Mouse (Mus musculus) monocyte, adult 5-6 weeks (primary cell): ENCODE results near the gene Ccnt2. TPM values are rescaled to one million over a fixed set of nuclear protein-coding genes. Genes with fewer than 3 reads are reported as not detected.
A peak's percentile ranks its signal among the peaks of the same experiment; 100 is the strongest.
"Not testable (repeated sequence)": the region's sequence is repeated elsewhere in the genome, so short reads cannot be mapped to it uniquely, and the experiment has no call there.

Experiments
- ATAC-seq: fragments of 153-309, 156-312 bp; replicated peaks from 2 replicates; pipeline ENCODE4 v1.8.0; 2017; ENCODE audit warnings: mild to moderate bottlenecking; ENCODE audit not compliant: low TSS enrichment, insufficient number of reproducible peaks, severe bottlenecking, poor library complexity, low FRiP score
- total RNA-seq: library from RNA; stranded (forward); fragments of 200-1000, 200-491, 200-594 nt; gene quantifications from 3 replicates; pipeline ENCODE4 v1.2.3, GENCODE M21; 2017

The Ccnt2 gene
- total RNA-seq, result 50.1 to 88.9 TPM (median 52.7 TPM) in 3 replicates

DNA sequence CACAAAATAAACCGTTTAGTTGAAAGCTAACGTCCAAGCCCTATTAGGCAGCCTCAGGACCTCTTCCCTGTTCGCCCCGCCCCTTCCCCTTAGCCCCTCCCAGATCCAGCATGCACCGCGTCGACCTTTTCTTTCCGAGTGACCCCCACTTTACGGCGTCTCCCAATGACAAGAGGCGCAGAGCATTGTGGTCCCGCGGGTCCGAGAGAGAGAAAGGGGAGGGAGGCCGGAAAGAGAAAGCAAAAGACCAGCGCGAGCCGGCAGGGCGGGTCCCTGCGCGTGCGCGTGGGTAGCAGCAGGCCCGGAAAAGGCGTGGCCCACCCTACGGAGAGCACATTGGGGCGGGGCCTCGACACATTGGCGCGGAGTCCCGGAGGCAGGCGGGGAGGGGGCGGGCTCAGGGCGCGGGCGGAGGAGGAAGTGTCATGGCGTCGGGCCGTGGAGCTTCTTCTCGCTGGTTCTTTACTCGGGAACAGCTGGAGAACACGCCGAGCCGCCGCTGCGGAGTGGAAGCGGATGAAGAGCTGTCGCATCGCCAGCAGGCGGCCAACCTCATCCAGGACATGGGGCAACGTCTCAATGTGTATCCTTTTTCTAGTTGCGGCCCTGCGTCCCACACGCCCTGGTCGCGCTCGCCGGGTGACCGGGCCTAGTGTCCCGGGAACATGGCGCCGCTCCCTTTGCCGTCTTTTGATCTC, at the start of gene Ccnt2:
Gene Ccnt2 (plus strand): TSS at position 362 of the 698 bp plus-strand sequence.
- ATAC-seq, result peak; percentile 94

DNA sequence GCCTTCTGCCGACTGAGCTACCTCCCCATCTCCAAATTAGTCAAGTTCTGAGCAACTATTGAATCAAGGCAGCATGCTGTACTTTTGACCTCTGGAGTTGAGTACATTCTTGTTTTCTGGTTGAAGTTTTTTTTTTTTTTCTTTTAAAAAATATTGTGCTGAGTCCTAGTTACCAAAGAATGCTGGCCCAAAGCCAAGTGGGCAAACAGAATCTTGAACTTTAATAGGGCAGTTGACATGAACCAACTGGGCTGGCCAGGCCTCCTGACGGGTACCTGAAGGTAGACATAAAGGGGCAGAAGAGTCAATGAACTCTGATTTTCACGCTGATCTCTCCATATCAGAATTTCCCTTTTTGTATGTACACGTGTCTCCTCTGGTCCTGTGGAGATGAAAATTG, 44.9 kb upstream of the Ccnt2 start, which contains the start of gene Acmsd:
Gene Acmsd (plus strand): TSS at position 318 of the 400 bp plus-strand sequence.
- ATAC-seq, result no peak

GRCm38 (mm10) chr1:127731086-127731485, 42.9 kb upstream of the Ccnt2 start:
- no peak for ATAC-seq

DNA sequence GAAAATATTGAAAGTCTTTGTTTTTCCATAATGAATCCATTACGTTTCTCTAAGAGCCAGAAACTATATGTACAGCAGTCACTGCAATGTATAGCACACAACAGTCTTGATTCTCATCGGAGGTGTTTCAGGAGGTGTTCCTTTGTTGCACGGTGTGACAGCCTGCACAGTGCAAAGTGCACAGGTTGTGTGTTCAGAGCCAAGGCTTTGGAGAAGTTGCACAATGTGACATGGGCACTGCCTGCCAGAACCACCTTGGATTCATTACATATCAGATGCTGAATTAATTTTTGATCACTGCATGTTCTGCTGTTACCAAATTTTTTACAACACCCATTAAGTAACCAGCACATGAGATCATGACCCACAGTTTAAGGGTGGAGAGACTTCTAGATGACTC, 41.5 kb upstream of the Ccnt2 start:
- ATAC-seq, result no peak

DNA sequence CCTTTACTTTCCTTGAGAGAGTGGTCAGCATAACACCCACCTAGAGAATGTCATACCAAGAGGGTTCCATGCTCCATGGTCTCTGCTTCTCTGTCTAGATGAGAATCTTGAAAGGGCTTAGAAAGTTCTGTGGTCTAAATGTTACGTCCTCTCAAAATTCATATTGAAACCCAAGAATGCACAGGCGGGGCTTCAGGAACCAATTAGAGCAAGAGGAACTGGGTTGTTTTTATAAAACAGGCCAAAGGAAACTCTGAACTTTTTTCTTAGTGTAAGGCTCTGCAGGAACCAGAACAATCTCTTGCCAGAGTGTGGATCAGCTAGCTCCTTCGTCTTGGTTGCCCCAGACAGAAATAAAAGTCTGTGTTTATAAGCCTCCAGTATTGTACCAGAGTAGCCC, 41.1 kb upstream of the Ccnt2 start:
- ATAC-seq, result no peak

- no peak for ATAC-seq
Observed at GRCm38 (mm10) chr1:127735356-127735755, 38.6 kb upstream of the Ccnt2 start.

- ATAC-seq, result no peak
Observed at GRCm38 (mm10) chr1:127750401-127751102, 23.4 kb upstream of the Ccnt2 start.

- no peak for ATAC-seq
Observed at GRCm38 (mm10) chr1:127755806-127756205, 18.2 kb upstream of the Ccnt2 start.

DNA sequence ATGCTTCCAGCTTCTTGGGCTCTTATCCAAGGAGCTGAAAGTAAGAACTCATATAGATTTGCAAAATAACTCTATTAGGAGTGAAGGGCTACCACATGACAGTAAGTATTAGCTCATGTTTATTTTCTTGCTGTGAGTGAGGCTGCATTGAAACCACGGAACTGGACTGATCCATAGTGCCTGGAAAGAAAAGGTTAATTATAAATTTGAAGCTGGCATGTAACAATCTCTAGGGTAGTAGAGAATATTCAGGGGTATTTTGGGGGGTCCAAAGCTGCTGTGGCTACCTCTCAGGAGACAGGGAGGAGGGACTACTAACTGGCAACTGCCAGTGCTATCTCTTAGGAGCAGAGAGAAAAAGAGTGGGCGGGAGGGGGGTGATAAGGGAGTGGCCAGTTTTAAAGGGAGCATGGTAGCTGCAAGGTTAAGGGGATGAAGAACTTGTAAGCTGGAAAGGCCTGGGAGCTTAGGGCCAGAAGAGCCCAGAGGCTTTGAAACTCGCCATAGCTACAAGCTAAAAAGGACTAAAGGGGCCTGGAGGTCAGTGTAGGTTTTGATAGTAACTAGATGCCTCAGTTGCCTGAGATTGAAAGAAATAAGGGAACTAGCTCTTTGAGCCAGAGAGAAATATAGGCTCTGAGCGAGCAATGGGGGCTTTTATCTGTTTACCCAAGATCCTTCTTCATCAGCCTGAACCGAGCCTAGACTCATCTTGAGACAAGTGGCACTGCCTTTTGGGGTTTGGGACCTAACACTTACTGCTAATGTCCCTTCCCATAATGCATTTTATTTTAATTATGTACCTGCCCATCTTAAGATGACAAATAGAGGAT, 17.4 kb upstream of the Ccnt2 start:
- no peak for ATAC-seq

- not testable (repeated sequence) for ATAC-seq
Observed at GRCm38 (mm10) chr1:127757164-127757545, 16.8 kb upstream of the Ccnt2 start.

DNA sequence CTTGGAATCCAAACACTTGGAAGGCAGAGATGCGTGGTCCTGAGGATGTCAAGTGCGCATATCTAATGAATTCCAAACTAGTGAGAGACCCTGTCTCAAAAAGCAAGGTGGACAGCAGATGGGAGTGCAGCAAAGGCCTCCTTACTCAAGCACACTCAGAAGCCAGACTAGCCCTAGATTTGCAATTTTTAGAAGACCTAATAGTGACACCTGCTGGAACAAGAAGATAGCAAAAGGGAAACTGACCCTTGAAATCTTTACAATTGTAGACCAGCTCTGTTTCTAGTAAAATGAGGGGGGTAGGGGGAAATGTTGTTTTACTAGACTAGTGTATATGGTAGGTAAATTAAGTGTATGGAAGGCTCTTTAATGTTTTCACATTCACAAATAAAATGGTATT, 8.5 kb upstream of the Ccnt2 start:
- ATAC-seq, result no peak

- no peak for ATAC-seq
Observed at GRCm38 (mm10) chr1:127766741-127767140, 7.2 kb upstream of the Ccnt2 start.

DNA sequence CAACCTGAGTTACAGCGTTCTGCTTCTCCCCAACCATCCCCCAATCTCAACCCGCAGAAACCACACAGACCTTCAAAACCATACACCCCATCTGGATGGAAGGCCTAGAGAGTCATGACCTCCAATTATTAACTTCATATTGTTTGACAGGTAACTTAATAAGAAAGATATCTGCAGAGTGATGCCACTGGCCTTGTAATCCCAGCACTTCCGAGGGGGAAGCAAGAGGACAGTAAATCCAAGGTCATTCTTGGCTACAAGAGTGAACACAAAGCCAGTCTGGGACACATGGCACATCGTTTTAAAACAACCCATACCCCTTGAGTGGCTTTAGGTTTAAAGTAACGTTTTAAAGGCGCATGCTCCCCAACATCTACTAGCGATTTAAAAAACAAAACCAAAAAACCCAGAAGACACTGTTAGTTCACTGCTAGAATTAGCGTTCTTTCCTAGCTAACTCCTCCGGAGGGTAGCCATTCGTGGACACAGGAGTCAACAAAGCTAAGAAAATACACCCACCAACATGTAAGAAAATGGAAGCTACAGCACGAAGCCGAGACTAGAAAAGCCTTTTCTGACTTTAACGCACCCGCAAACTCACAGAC, 664 bp upstream of the Ccnt2 start:
- no peak for ATAC-seq

DNA sequence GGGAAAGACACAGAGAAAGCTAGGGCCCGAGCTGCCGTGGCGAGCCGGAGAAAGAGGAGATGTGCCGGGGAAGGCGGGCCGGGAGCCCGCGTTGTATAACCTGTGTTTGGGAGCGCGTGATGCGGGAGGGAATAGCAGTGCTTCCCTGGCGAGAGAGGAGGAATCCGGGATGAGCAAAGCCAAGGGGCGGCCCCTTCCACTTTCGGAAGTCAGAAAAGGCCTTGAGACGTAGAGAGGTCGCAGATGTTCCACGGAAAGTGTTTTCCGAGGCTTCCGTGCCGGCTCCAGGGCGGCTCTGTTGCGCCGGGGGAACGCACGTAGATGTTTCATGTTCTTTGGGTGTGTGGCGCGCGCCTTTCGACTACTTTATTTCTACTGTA, 527 bp downstream of the Ccnt2 start:
- no peak for ATAC-seq

GRCm38 (mm10) chr1:127775206-127775720, 1.3 kb downstream of the Ccnt2 start:
- ATAC-seq, result no peak

DNA sequence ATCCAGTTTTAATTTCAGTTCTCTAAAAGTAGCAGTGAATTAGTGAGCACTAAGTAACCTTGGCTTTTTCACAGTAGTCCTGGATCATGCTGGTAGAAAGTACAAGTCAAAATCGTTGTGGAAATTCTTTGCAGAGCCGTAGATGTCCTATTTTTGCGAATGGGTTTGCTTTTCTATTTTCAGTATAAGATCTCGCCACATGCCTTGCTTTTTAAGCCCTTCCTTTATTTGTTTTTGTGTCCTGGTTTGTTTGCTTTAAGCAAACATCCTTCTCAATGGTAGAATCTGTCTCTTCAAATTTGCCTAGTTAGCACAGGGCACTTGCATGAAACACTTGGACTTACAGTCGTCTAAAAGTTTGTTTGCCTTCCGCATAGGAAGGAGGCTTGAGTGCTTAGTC, 2.3 kb downstream of the Ccnt2 start:
- no peak for ATAC-seq

DNA sequence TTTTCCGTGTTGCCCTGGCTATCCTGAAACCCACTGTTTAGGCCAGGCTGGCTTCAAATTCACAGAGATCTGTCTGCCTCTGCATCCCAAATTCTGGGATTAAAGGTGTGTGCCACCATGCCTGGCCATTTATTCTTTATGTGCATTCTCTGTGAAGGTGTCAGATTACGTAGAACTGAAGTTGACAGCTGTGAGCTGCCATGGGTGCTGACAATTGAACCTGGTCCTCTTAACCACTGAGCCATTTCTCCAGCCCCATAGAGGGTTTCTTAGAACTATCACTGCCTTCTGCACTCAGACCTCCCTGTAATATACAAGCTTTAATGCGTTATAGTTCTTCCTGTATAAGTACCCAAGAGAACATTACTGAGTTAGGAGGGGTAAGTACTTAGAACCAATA, 4.6 kb downstream of the Ccnt2 start:
- ATAC-seq, result no peak

DNA sequence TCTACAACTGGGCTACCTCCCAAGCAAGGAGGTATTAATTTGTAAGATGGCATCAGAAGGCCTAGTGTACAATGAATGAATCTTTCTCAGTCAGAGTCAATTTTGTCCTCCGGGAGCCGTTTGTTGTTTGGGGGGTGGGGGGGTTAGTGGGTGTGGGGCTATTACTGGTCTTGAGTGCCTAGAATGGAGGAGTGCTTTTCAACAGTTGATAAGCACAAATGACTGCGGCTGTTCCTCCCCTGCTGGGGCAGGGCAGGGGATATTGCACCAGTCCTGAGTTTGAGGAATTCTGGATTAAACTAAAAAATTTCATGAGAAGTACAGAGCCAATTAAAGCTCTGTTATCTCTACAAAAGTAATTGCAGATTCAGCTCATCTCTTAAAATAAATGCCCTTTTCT, 6.2 kb downstream of the Ccnt2 start:
- ATAC-seq, result no peak

GRCm38 (mm10) chr1:127780849-127781248, 6.9 kb downstream of the Ccnt2 start:
- ATAC-seq, result no peak; the same call in 1 of the 2 replicates
